ENCODE assay signal across 8 mouse cellular contexts in the genomic region with DNA sequence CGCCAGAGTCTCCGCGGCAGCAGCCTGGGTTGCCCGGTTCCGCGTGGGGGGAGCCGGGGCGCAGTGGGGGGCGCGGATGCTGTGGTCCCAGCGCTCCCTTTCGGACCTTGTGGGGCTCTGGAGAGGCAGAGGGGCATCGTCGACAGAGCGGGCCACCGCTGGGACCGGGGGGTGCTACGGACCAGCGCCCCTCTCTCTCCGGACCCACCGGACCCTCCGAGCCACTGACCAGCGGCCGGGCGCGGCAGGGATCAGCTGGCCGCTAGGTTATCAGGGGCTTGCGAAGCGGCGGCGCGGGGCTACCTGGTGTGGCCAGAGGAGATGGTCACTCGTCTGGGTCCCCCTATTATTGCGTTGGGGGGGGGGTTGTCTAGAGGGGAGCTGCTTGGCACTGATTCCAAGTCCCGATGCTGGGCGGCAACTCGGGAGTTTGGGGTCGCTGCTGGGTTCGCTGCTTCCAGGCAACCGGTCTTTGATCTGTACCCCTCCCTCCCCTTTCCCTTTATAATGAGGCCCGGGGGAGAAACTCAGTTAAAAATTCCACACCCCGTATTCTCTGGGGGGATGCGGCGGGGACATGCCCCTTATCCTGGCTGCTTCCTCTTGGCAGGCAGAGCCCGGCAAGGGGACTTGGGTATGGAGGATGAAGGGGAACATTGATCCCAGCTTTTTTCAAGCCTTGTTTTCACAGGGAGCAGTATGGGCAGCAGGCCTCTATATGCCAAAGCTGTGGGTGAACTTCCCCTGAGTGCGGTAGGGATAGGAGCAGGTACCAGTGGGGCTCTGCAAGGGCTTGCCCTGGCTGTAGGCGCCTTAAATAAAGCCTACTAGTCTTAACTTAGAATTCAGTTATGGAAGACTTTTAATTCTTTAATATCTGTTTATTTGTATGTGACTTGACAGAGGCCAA. TPM values are rescaled to one million over a fixed set of nuclear protein-coding genes. Genes with fewer than 3 reads are reported as not detected.
DNase-seq lines count a peak whose midpoint lies in the region; ATAC-seq and TF ChIP-seq lines count a peak whose summit lies in the region.

No protein-coding gene starts in this region.

- H3K27me3 ChIP-seq in lung, embryonic 14.5 days (ENCODE audit: insufficient read depth, low read length) = peaks cover 39% of the 10 kb centered on the region
- no peaks in the 10 kb centered on the region for H3K27me3 ChIP-seq in hindbrain, embryonic 14.5 days (ENCODE audit: control insufficient read depth, insufficient read depth, low read length)
- peaks cover 29% of the 10 kb centered on the region for H3K27me3 ChIP-seq in liver, embryonic 16.5 days (ENCODE audit: control insufficient read depth, insufficient read depth, low read depth, low read length)

- DNase-seq in lung, embryonic 14.5 days = peak; percentile 5
- no peak for DNase-seq in lung, adult 18-20 months
- peak; percentile 45 for DNase-seq in embryo, embryonic 9.5 days (ENCODE audit: extremely low spot score)
- peak; percentile 50 for DNase-seq in hindbrain, embryonic 14.5 days (ENCODE audit: low spot score)
- no peak for DNase-seq in natural killer cell, adult 2 months (ENCODE audit: low spot score in 2 of 2)
- no peak for DNase-seq in yolk sac, embryonic 10.5 days (ENCODE audit: low spot score)

- H3K4me2 ChIP-seq in lung, embryonic 14.5 days = peak overlapping the region; percentile 96
- peak overlapping the region; percentile 74 for H3K4me2 ChIP-seq in hindbrain, embryonic 14.5 days (replicated peaks)
- peak overlapping the region; percentile 49 for H3K4me2 ChIP-seq in liver, embryonic 16.5 days (ENCODE audit: low read depth, low read length)

- no peak overlapping the region for H3K27ac ChIP-seq in lung, embryonic 14.5 days (ENCODE audit: low read depth)
- peak overlapping the region; percentile 95 for H3K27ac ChIP-seq in hindbrain, embryonic 14.5 days
- no peak overlapping the region for H3K27ac ChIP-seq in liver, embryonic 16.5 days (ENCODE audit: low read length)

- H3K4me3 ChIP-seq in lung, embryonic 14.5 days (ENCODE audit: low read depth, low read length) = peak overlapping the region; percentile 57
- H3K4me3 ChIP-seq in hindbrain, embryonic 14.5 days (replicated peaks; ENCODE audit: low read length) = peak overlapping the region; percentile 73
- H3K4me3 ChIP-seq in liver, embryonic 16.5 days (ENCODE audit: low read depth, low read length) = peak overlapping the region; percentile 36

- H3K4me1 ChIP-seq in lung, embryonic 14.5 days (ENCODE audit: insufficient read depth) = no peaks in the 10 kb centered on the region
- peaks cover 38% of the 10 kb centered on the region for H3K4me1 ChIP-seq in hindbrain, embryonic 14.5 days (replicated peaks; ENCODE audit: control insufficient read depth, insufficient read depth, low read length)
- H3K4me1 ChIP-seq in liver, embryonic 16.5 days (ENCODE audit: control insufficient read depth, low read depth, low read length) = no peaks in the 10 kb centered on the region

- no peaks in the 10 kb centered on the region for H3K9me3 ChIP-seq in lung, embryonic 14.5 days (ENCODE audit: low read depth, low read length)
- no peaks in the 10 kb centered on the region for H3K9me3 ChIP-seq in hindbrain, embryonic 14.5 days (ENCODE audit: control insufficient read depth, low read length)
- no peaks in the 10 kb centered on the region for H3K9me3 ChIP-seq in liver, embryonic 16.5 days (replicated peaks; ENCODE audit: control insufficient read depth, low read length)

- H3K9ac ChIP-seq in lung, embryonic 14.5 days = peak overlapping the region; percentile 57
- peak overlapping the region; percentile 95 for H3K9ac ChIP-seq in hindbrain, embryonic 14.5 days
- no peak overlapping the region for H3K9ac ChIP-seq in liver, embryonic 16.5 days (ENCODE audit: low read depth, low read length)

- WGBS in lung, embryonic 14.5 days = 2% methylated on average over 42 of the region's 47 CpGs
- WGBS in hindbrain, embryonic 14.5 days = under 1% methylated on average over 47 of the region's 47 CpGs
- WGBS in liver, embryonic 16.5 days (ENCODE audit: insufficient replicate concordance) = 4% methylated on average over 37 of the region's 47 CpGs

- H3K36me3 ChIP-seq in lung, embryonic 14.5 days (ENCODE audit: insufficient read depth) = no peaks in the 10 kb centered on the region
- H3K36me3 ChIP-seq in hindbrain, embryonic 14.5 days (replicated peaks; ENCODE audit: control insufficient read depth, insufficient read depth) = no peaks in the 10 kb centered on the region
- no peaks in the 10 kb centered on the region for H3K36me3 ChIP-seq in liver, embryonic 16.5 days (ENCODE audit: control insufficient read depth, insufficient read depth)

- peak; percentile 45; the same call in 1 of the 2 replicates for ATAC-seq in lung, embryonic 14.5 days (ENCODE audit: insufficient read depth)
- ATAC-seq in hindbrain, embryonic 14.5 days (ENCODE audit: low FRiP score) = peak; percentile 23
- no peak for ATAC-seq in liver, embryonic 16.5 days (ENCODE audit: low read depth)
- no peak for ATAC-seq in CD4-positive, CD25-positive, alpha-beta regulatory T cell, adult 4 months

- TF ChIP-seq CTCF in lung, embryonic 14.5 days (IDR thresholded peaks at IDR 0.05; ENCODE audit: low read depth) = no peak

RNA-seq across cellular contexts. Expression of a gene that starts 1.0 kb away (rescaled TPM):
- 2.5 and 3.8 TPM in 2 replicates for polyA plus RNA-seq in lung, embryonic 14.5 days (2014; fragmentation: Nextera tagmentation; extraction: Ambion mirVana)
- 169 and 172 TPM in 2 replicates for polyA plus RNA-seq in hindbrain, embryonic 14.5 days (2014; fragmentation: Nextera tagmentation; extraction: Ambion mirVana)
- polyA plus RNA-seq in liver, embryonic 16.5 days (2015; fragmentation: Nextera tagmentation; extraction: Ambion mirVana) = 0.12 and 0.20 TPM in 2 replicates
- not detected for polyA plus RNA-seq in CD4-positive, CD25-positive, alpha-beta regulatory T cell, adult 4 months (2017; shearing (Covaris generic))

Comparison
In these comparisons a context has a peak if more than half of its experiments do, and no peak if none do; other contexts are left out.
1. DNase-seq: peak in lung, embryonic 14.5 days (single experiment), embryo, embryonic 9.5 days (single experiment) and hindbrain, embryonic 14.5 days (single experiment); none in lung, adult 18-20 months (0 of 2), natural killer cell, adult 2 months (0 of 2) and yolk sac, embryonic 10.5 days (single experiment).
2. ATAC-seq: peak in lung, embryonic 14.5 days (single experiment) and hindbrain, embryonic 14.5 days (single experiment); none in liver, embryonic 16.5 days (single experiment) and CD4-positive, CD25-positive, alpha-beta regulatory T cell, adult 4 months (single experiment).
3. RNA of a gene that starts 1.0 kb away (polyA plus RNA-seq): 169 to 172 TPM in hindbrain, embryonic 14.5 days; 2.5 to 3.8 TPM in lung, embryonic 14.5 days, 0.12 to 0.20 TPM in liver, embryonic 16.5 days and not detected in CD4-positive, CD25-positive, alpha-beta regulatory T cell, adult 4 months; every median in the first group is over 10 times any median in the second.
4. Peak in every context shown above with its lines, with median percentiles within 50 percentile points of each other: H3K4me2 ChIP-seq and H3K4me3 ChIP-seq.